Mouse (Mus musculus) thymus, adult 2 months (tissue): ENCODE data around the gene Gtpbp8. TPM values are rescaled to one million over a fixed set of nuclear protein-coding genes. Genes with fewer than 3 reads are reported as not detected.

ENCODE experiments used
- DNase-seq: peaks from one replicate; pipeline ENCODE4 v3.0.0; 2021
- H3K27ac ChIP-seq: fragments of 200-500 bp; 2 replicates; pipeline ENCODE4 v1.5.1; 2012; ENCODE audit warnings: low read length, control low read depth; ENCODE audit not compliant: control insufficient read depth, insufficient read depth
- H3K27me3 ChIP-seq: fragments of 200-500 bp; 2 replicates; pipeline ENCODE4 v1.6.1; 2012; ENCODE audit warnings: mild to moderate bottlenecking, low read length, moderate library complexity, mixed read lengths; ENCODE audit not compliant: control insufficient read depth, insufficient read depth
- H3K36me3 ChIP-seq: fragments of 200-500 bp; 2 replicates; pipeline ENCODE4 v1.6.1; 2012; ENCODE audit warnings: mild to moderate bottlenecking, low read length, moderate library complexity; ENCODE audit not compliant: control insufficient read depth, insufficient read depth
- H3K4me1 ChIP-seq: fragments of 200-500 bp; replicated peaks from 2 replicates; pipeline ENCODE4 v1.6.1; 2012; ENCODE audit warnings: low read length; ENCODE audit not compliant: control insufficient read depth, insufficient read depth
- H3K4me3 ChIP-seq: fragments of 200-500 bp; 2 replicates; pipeline ENCODE4 v1.5.1; 2012; ENCODE audit warnings: mild to moderate bottlenecking, low read length, control low read depth, moderate library complexity; ENCODE audit not compliant: control insufficient read depth, insufficient read depth
- CTCF ChIP-seq: fragments of 200-500 bp; IDR thresholded peaks from 2 replicates; pipeline ENCODE4 v1.5.1; 2012; ENCODE audit warnings: mild to moderate bottlenecking, control low read depth, low read length, moderate library complexity, borderline replicate concordance; ENCODE audit not compliant: control insufficient read depth, poor library complexity, insufficient read depth; ENCODE audit errors: extremely low read depth
- POLR2A ChIP-seq: fragments of 200-500 bp; IDR thresholded peaks from 2 replicates; pipeline ENCODE4 v1.6.1; 2012; ENCODE audit warnings: mild to moderate bottlenecking, low read length, control low read depth, moderate library complexity; ENCODE audit not compliant: control insufficient read depth, poor library complexity, insufficient read depth; ENCODE audit errors: extremely low read depth
- WGBS: fragments of 180-500 bp; shearing (Covaris S2); methylation state at CpG from one replicate; pipeline ENCODE4 v1.1.7; 2018; 5-methylcytosine and 5-hydroxymethylcytosine counted together
- polyA plus RNA-seq: library from polyadenylated mRNA; depleted of rRNA; stranded (reverse); fragments of >200 nt; gene quantifications from 2 replicates; pipeline ENCODE4 v1.2.3, GENCODE M21; 2012

Gtpbp8 gene
- polyA plus RNA-seq, 1 experiment, result 5.4 TPM

GRCm38 (mm10) chr16:44761811-44762210 is 15.6 kb upstream of the Gtpbp8 start:
- H3K36me3 ChIP-seq, result no peaks in the 10 kb centered on the region
- no peak overlapping the region for H3K27ac ChIP-seq
- H3K4me3 ChIP-seq, result no peak overlapping the region
- TF ChIP-seq CTCF, result no peak
- no peak for TF ChIP-seq POLR2A
- DNase-seq, result no peak
- no peaks in the 10 kb centered on the region; the same call in 1 of the 2 replicates for H3K4me1 ChIP-seq
- H3K27me3 ChIP-seq, result no peaks in the 10 kb centered on the region
- 5% methylated on average over 1 of the region's 1 CpGs for WGBS

- Histone ChIP-seq H3K4me1 (no peaks in the 10 kb centered on the region), H3K27me3 (no peaks in the 10 kb centered on the region), H3K27ac (no peak overlapping the region), H3K36me3 (no peaks in the 10 kb centered on the region), H3K4me3 (no peak overlapping the region)
- TF ChIP-seq POLR2A (no peak), CTCF (no peak)
- 64% methylated on average over 8 of the region's 8 CpGs for WGBS
- DNase-seq, result no peak
Measured at GRCm38 (mm10) chr16:44757700-44758099, 11.5 kb upstream of the Gtpbp8 start.

GRCm38 (mm10) chr16:44748007-44748406 is 1.8 kb upstream of the Gtpbp8 start:
- H3K4me1 ChIP-seq, result peaks cover 6% of the 10 kb centered on the region; the same call in 1 of the 2 replicates
- TF ChIP-seq POLR2A (no peak), CTCF (no peak)
- no peak overlapping the region for H3K4me3 ChIP-seq
- H3K27me3 ChIP-seq, result no peaks in the 10 kb centered on the region
- H3K27ac ChIP-seq, result no peak overlapping the region
- H3K36me3 ChIP-seq, result no peaks in the 10 kb centered on the region
- WGBS, result 56% methylated on average over 3 of the region's 3 CpGs
- no peak for DNase-seq

GRCm38 (mm10) chr16:44745471-44745865 is 695 bp downstream of the Gtpbp8 start:
- Histone ChIP-seq H3K36me3 (peaks cover 4% of the 10 kb centered on the region; the same call in 1 of the 2 replicates), H3K4me1 (peaks cover 6% of the 10 kb centered on the region; the same call in 1 of the 2 replicates), H3K27me3 (no peaks in the 10 kb centered on the region), H3K27ac (peak overlapping the region; percentile 38; the same call in 1 of the 2 replicates), H3K4me3 (peak overlapping the region; percentile 82)
- 8% methylated on average over 14 of the region's 14 CpGs for WGBS
- no peak for DNase-seq
- TF ChIP-seq POLR2A (no peak), CTCF (no peak)

GRCm38 (mm10) chr16:44742753-44743152 is 3.4 kb downstream of the Gtpbp8 start:
- peaks cover 6% of the 10 kb centered on the region; the same call in 1 of the 2 replicates for H3K4me1 ChIP-seq
- DNase-seq, result no peak
- no peaks in the 10 kb centered on the region for H3K27me3 ChIP-seq
- TF ChIP-seq CTCF, result no peak
- no peak for TF ChIP-seq POLR2A
- no peak overlapping the region for H3K27ac ChIP-seq
- peaks cover 16% of the 10 kb centered on the region for H3K36me3 ChIP-seq
- H3K4me3 ChIP-seq, result no peak overlapping the region
- whole genome bisulfite sequencing, result 96% methylated on average over 1 of the region's 1 CpGs

- no peak for DNase-seq
- Histone ChIP-seq H3K36me3 (peaks cover 59% of the 10 kb centered on the region), H3K4me1 (peaks cover 4% of the 10 kb centered on the region; the same call in 1 of the 2 replicates), H3K27me3 (no peaks in the 10 kb centered on the region), H3K4me3 (no peak overlapping the region), H3K27ac (no peak overlapping the region)
- TF ChIP-seq POLR2A (no peak), CTCF (no peak)
- 85% methylated on average over 4 of the region's 4 CpGs for WGBS
Measured at GRCm38 (mm10) chr16:44736118-44736517, 10.0 kb downstream of the Gtpbp8 start.

- WGBS, result 70% methylated on average over 5 of the region's 5 CpGs
- H3K36me3 ChIP-seq, result peaks cover 59% of the 10 kb centered on the region
Measured at GRCm38 (mm10) chr16:44735676-44736075, 10.5 kb downstream of the Gtpbp8 start.

More at GRCm38 (mm10) chr16:44735676-44736075, 10.5 kb downstream of the Gtpbp8 start:
- TF ChIP-seq CTCF, result no peak
- H3K4me3 ChIP-seq, result no peak overlapping the region
- no peak for DNase-seq
- H3K27ac ChIP-seq, result no peak overlapping the region
- H3K4me1 ChIP-seq, result peaks cover 4% of the 10 kb centered on the region; the same call in 1 of the 2 replicates
- no peaks in the 10 kb centered on the region for H3K27me3 ChIP-seq
